Mouse (Mus musculus) lung, adult 2 months (tissue): ENCODE measurements at regions not wholly inside any gene's neighbourhood (a gene's known extent, or its start where the extent isn't known, plus 50 kb on each side); places are given as distances from the start of the nearest gene placed in this dataset.

Experiments used
- CTCF ChIP-seq: fragments of 200-500 bp; IDR thresholded peaks from 2 replicates; pipeline ENCODE4 v1.5.1; 2011; ENCODE audit warnings: mild to moderate bottlenecking, low read length, control low read depth; ENCODE audit not compliant: insufficient read depth
- POLR2A ChIP-seq: fragments of 200-500 bp; IDR thresholded peaks from 2 replicates; pipeline ENCODE4 v1.6.1; 2011; ENCODE audit warnings: low read depth, mild to moderate bottlenecking, control low read depth, low read length, borderline replicate concordance; ENCODE audit errors: extremely low read depth

DNA sequence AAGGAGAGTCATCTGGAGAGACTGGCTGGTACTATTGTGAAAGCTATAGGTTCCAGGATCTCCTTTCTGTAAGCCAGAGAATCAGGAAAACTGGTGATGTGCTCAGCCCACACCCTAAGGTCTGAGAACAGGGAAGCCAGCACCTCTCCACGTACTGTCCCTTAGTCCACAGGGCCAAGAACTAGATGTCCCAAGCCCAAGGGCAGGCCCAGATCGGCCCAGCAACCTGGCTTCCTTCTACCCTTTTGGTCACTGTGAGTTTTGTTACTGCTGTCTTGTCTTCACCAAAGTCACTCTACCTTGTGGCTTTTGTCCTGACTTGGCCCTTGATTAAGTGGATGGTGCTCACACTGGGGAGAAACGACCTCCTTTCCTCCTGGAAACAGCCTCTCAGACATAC is 107.8 kb upstream of the Spata13 start:
- TF ChIP-seq CTCF (no peak), POLR2A (no peak)
